Mouse (Mus musculus): ENCODE measurements around the gene Tmem108.

Gene Tmem108

DNA sequence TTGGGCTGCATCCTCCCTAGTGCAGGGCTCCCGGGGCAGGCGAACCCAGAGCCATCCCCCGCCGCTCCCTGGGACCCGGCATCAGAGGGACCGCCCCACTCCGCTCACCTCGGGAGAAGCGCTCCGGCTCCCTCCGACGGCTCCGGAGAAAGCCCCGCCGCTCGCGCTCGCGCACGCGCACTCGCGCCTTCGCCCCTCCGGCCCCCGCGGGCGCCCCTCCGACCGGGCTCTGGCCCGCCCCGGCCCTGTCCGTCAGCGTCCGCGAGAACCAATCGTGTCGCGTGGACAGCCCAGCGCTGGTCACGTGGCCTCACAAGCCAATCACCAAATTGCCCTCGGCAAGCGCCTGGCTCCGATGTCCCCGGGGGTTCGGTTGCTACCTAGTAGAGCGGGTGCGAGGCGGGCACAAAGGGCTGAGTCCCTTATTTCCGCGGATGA, at the start of gene Tmem108:
Tmem108 (minus strand) TSS at position 191 of the 438 bp plus-strand sequence.
- DNase-seq (ENCODE audit: low read depth, low spot score), result peak; percentile 94

GRCm38 (mm10) chr9:103789029-103789428, 27.4 kb upstream of the Tmem108 start:
- DNase-seq (ENCODE audit: low read depth, low spot score), result no peak

DNA sequence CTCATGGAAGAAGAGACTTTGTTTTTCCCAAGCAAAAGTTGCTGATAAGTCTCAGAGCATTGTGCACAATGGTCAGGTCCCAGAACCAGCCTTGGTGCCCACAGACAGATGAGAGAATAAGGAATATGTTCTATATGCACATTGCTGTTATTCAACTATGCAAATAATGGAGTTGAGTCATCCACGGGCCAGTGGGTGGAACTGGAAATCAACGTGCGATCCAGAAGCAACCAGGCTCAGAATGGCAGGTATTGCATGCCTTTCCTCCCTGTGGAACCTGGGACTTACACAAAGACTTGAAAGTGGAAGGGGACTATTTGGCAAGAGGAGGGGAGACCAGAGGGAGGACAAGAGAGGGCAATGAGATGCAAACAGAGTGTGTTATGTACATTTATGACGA, 22.5 kb upstream of the Tmem108 start:
- no peak for DNase-seq (ENCODE audit: low read depth, low spot score)

DNA sequence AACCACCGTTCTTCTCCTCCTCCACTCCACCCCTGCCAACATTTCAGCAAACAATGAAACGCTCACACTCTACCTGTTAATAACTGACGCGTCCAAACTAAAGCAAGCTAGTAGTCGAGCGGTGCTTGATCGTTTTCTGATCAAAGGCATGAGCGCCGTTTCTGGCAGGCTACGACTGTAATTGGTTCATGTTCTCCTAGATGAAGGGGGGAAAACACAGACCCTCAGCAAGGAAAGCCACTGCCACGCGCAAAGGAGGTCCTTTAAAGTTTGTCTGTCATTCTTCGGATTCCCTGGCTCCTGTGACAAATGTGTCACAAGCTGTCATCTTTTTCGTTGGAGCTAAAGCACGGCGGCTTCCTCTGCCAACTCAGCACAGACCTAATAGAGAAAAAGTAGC, 21.6 kb upstream of the Tmem108 start:
- no peak for DNase-seq (ENCODE audit: low read depth, low spot score)

- DNase-seq (ENCODE audit: low read depth, low spot score), result no peak
These were observed 20.7 kb upstream of the Tmem108 start for GRCm38 (mm10) chr9:103782306-103782705.

- DNase-seq (ENCODE audit: low read depth, low spot score), result no peak
These were observed 19.8 kb upstream of the Tmem108 start for GRCm38 (mm10) chr9:103781407-103781806.

DNA sequence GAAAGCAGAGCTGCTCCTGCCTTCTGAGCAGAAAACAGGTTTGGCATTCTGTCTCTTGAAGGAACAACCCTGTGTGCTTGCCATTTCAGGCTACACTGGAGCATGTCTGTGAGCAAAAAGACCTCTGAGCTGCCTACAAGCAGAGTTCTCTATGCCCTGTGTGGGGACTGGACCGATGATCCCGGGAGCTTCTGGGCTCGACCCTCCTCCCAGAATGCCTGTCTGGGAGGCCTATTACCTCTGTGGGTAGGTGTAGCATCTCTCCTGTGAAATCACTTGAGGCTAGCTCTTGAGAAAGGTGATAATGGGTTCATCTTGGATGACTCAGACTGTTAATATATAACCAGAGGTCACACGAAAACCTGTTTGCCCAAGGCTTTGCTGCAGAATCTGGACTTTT, 19.0 kb upstream of the Tmem108 start:
- DNase-seq (ENCODE audit: low read depth, low spot score), result no peak

- no peak for DNase-seq (ENCODE audit: low read depth, low spot score)
These were observed 16.5 kb upstream of the Tmem108 start for GRCm38 (mm10) chr9:103778185-103778584.

- DNase-seq (ENCODE audit: low read depth, low spot score), result peak; percentile 32
These were observed 476 bp downstream of the Tmem108 start for GRCm38 (mm10) chr9:103761151-103761571.

DNA sequence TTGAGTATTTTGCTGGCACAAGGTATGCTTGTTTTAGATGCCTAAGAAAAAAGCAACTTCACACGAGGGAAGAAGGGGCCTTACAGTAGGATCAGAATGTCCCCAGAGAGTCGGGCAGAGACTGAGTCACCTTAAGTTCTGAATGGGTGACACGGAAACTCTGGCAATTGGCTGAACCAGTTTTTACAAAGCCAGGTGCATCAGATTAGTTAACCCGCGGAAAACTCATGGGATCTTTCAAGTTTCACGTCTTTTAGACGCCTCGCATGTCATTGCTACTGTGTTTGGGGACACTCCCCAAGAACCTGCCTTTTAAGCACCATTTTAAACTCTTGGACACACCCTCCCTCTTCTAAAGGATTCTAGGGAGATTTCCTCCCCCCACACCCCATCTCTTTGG, 1.3 kb downstream of the Tmem108 start:
- DNase-seq (ENCODE audit: low read depth, low spot score), result no peak

- DNase-seq (ENCODE audit: low read depth, low spot score), result no peak
These were observed 1.8 kb downstream of the Tmem108 start for GRCm38 (mm10) chr9:103759829-103760228.

- peak; percentile 85 for DNase-seq (ENCODE audit: low read depth, low spot score)
These were observed 2.5 kb downstream of the Tmem108 start for GRCm38 (mm10) chr9:103758930-103759695.

GRCm38 (mm10) chr9:103758246-103758645, 3.4 kb downstream of the Tmem108 start:
- no peak for DNase-seq (ENCODE audit: low read depth, low spot score)

GRCm38 (mm10) chr9:103752618-103753017, 9.0 kb downstream of the Tmem108 start:
- no peak for DNase-seq (ENCODE audit: low read depth, low spot score)

DNA sequence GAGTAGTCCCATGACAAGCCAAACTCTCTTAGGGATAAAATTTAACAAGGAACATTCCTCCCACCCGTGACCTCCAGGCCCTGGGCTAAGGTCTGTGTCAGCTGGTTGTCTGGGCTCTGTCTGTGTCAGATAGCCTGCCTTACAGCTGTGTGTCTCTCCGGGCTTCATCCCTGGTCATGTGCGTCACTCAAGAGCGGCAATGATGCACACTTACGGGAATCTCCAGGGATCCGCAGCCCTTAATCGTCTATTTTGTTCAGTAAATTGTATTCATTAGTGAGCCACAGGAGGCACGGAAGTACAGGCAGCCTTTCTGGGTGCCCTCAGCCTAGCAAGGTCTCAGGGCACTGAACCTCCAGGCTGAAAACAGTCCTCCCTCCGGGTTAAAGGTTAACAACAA, 10.1 kb downstream of the Tmem108 start:
- DNase-seq (ENCODE audit: low read depth, low spot score), result peak; percentile 25

GRCm38 (mm10) chr9:103750491-103750890, 11.1 kb downstream of the Tmem108 start:
- DNase-seq (ENCODE audit: low read depth, low spot score), result no peak

DNA sequence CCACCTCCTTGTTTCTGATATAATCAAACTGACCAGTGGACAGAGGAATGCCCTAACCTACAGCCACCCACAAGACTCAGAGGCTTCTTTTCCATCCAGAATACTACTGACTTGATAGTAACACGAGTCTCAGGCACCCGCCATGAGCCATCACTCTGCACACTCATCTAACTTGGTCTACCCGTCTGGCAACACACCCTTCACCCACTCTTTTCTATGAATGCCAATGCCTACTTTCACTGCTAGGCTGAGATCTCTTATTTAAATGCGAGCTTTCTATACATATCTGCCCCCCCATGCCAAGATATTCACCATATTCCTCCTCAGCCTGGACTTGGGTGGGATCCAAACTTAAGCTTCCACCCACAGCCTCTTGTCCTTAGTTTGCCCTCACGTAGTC, 15.0 kb downstream of the Tmem108 start:
- no peak for DNase-seq (ENCODE audit: low read depth, low spot score)

DNA sequence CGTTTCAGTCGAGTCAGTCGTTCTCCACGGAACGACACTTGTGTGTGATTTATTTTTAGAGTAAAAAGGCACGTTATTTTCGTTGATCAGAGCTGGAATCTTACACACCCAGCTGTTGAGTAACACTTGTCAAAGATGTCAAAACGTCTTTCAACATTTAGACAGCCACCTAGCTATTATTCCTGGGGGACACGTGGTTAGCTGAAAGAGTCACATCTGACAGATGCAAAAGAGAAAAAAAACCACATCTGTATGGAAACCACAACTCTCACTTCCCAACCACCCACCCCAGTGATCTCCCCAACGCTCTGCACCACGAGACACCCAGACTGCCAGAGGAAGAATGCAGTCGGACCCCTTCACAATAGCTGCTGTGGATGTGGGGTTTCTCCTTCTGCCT, 21.5 kb downstream of the Tmem108 start:
- DNase-seq (ENCODE audit: low read depth, low spot score), result no peak

GRCm38 (mm10) chr9:103739062-103739461, 22.6 kb downstream of the Tmem108 start:
- DNase-seq (ENCODE audit: low read depth, low spot score), result no peak

DNA sequence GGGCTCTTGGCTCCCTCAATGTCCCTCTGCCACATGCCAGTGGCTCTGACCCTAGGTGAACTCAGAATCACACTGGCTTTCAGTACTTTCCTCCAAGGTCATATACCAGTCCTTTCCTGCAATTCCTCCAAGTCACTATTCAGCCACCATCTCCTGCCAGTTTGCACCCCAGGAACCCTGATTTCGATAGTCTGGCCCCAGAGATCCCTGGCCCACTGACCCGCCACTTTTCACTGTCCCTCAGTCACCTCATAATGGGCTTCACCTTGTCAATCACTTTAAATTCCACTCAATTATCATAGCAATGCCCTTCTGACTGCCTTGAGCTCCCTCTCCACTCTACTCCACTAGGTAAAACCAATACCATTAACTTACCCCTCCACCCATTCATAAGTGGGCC, 31.9 kb downstream of the Tmem108 start:
- no peak for DNase-seq (ENCODE audit: low read depth, low spot score)

DNA sequence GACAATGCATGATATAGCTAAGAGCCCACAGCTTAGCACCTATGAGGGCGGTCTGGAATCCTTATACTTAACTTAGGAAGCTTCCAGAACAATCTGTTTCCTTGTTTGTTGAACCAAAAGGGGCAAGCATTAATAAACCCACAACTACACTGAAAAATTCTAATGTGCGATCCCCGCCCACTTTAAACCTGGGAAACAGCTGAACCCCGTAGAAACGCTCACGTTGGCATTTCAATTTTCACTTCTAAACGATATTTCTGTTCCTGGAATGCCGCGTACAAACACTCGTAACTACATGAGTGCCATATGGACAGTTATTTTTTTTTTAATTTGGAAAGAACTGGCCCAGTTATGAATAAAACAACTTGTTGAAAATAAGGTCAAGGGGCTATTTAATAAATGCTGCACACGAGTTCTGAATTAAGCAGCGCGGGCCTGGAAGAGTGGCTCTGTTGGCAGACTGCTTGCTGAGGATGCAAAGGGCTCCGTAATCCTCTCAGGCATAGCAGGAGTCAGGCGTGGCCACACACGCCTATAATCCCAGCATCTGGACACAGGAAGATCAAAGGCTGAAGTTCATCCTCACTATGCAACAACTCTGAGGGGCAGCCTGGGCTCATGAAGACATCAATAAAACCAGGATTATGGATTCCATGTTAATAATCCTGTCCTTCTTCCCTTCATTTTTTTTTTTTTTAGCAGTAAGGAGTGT, 34.7 kb downstream of the Tmem108 start:
- no peak for DNase-seq (ENCODE audit: low read depth, low spot score)

DNA sequence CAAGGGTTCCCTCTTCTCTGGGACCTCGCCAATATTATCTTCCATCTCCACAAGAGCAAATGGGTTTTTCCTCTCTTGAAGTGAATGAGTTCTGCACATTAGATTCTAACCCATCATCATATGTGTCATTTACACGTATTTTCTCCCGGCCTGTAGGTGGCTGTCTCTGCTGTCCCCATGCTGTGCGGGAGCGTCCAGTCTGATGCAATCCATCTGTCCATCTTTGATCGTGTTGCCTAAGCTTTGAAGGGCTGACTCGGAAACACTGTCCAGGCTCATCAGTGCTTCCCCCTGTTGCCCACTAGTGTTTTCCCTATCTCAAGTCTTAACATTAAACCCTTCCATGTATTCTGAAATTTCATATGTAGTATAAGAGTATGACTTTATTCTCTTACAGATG, 36.1 kb downstream of the Tmem108 start:
- DNase-seq (ENCODE audit: low read depth, low spot score), result no peak

DNA sequence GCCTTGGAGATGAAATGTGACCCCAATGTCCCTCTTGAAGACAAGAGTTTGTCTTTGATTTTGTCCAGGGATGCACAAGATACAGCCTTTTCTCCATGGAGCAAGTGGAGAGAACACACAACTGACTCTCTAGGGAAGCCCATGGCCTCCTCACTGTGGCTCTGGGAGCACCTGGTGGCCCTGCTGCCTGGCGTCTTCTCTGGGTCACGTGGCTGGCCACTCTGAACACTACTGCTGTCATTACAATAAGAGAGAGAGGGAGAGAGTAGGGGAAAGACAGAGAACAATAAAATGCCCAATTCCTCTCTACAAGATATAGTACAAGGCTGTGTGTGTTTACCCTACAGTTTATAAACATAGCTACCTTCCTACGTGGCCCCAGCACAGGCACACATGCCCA, 40.2 kb downstream of the Tmem108 start:
- DNase-seq (ENCODE audit: low read depth, low spot score), result no peak
